Mouse (Mus musculus): ENCODE measurements around the gene OR5BS1P.
"Not testable (repeated sequence)": the region's sequence is repeated elsewhere in the genome, so short reads cannot be mapped to it uniquely, and the experiment has no call there.

Gene OR5BS1P

GRCm38 (mm10) chr15:98469596-98469995, at the start of gene OR5BS1P:
OR5BS1P (plus strand) TSS chr15:98469896.
- no peak for DNase-seq (ENCODE audit: low spot score)

- DNase-seq (ENCODE audit: low spot score): no peak
Observed at GRCm38 (mm10) chr15:98420897-98421296, 48.8 kb upstream of the OR5BS1P start.

- DNase-seq (ENCODE audit: low spot score): no peak
Observed at GRCm38 (mm10) chr15:98424326-98424725, 45.4 kb upstream of the OR5BS1P start.

DNA sequence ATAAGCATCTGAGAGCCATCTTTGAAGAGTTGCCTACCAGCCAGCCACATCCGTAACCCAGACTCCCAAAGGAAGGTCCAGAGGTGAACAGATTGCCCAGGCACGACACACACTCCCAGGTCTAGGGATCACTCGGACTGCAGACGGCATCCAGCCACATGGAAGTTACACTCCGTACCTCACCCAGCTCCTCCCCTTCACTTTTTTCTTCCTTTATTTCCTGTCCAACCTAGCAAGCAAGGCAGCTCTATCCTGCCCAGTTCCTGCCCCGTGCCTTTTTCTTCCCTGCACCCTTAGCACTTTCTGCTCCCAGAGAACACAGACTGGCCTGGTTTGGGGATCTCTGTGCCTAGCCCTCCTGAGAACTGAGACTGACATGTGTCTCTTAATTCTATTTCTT, 44.9 kb upstream of the OR5BS1P start:
- no peak for DNase-seq (ENCODE audit: low spot score)

- no peak for DNase-seq (ENCODE audit: low spot score)
Observed at GRCm38 (mm10) chr15:98425188-98425587, 44.5 kb upstream of the OR5BS1P start.

DNA sequence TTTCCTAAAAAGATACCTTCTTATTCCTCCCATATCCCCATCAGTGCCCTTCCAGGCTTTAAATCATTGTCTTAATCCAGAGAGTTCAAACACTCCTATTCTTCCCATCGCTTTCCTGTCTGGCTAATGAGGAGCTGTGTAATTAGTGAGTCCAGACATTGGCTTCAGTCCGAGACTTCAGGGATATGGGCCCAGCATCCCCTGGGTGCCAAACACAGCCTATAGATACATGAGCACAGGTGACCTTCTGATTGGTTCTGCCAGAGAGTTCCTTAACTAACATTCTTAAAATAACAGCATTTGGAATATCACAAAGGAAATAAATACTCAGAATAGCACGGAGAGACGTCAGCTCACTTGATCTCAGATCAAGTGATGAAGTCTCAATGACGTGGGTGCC, 38.8 kb upstream of the OR5BS1P start, which contains the start of gene Olfr282:
Olfr282 (plus strand) TSS at position 301 of the 400 bp plus-strand sequence.
- DNase-seq (ENCODE audit: low spot score): not testable (repeated sequence)

- DNase-seq (ENCODE audit: low spot score): no peak
Observed at GRCm38 (mm10) chr15:98444561-98444960, 25.1 kb upstream of the OR5BS1P start.

DNA sequence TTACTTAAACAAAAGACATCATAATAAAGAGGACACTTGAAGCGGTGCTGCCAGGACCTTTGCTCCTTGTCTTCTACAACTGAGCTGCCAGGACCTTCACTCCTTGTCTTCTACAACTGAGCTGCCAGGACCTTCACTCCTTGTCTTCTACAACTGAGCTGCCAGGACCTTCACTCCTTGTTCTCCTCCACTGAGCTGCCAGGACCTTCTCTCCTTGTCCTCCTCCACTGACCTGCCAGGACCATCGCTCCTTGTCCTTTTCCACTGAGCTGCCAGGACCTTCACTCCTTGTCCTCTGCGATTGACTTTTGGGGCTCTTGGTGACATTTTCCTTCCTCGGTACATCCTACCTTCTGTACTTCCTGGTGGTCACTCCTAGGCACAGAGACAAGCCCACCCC, 21.2 kb upstream of the OR5BS1P start:
- DNase-seq (ENCODE audit: low spot score): no peak

GRCm38 (mm10) chr15:98452288-98452687, 17.4 kb upstream of the OR5BS1P start, which contains the start of gene Olfr281:
Olfr281 (plus strand) TSS chr15:98452588.
- DNase-seq (ENCODE audit: low spot score): no peak

DNA sequence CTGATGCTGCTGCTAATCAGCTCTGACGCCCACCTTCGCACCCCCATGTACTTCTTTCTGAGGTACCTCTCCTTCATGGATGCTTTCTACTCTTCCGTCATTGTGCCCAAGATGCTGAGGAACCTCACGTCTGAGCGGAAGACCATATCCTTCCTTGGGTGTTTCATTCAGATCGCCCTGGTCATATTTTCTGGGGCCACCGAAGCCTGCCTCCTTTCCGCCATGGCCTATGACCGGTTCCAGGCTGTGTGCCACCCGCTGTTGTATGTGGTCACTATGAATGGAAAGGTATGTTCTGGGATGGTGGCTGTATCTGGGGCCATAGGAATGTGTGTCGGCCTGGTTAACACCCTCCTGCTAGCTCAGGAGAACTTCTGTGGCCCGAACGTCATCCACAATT, 1.8 kb downstream of the OR5BS1P start:
- no peak for DNase-seq (ENCODE audit: low spot score)

DNA sequence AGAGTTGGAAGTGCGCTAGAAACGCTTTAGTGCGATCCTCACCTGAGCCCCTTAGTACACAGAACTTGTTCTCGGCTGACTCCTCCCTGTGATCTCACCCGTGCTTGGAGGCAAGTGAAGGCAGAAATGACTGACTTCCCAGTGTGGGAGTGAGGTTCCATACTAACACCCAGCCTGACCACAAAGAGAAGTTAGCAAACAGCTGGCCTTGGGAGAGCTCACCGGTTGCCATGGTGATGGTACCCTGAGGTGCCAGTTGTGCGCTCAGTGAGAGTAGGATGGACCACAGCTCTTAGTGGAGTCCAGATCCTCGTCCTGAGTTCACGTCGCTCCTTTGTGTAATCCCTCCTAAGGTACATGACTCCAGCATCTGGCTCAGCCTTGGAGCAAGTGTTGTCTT, 5.3 kb downstream of the OR5BS1P start:
- no peak for DNase-seq (ENCODE audit: low spot score)

DNA sequence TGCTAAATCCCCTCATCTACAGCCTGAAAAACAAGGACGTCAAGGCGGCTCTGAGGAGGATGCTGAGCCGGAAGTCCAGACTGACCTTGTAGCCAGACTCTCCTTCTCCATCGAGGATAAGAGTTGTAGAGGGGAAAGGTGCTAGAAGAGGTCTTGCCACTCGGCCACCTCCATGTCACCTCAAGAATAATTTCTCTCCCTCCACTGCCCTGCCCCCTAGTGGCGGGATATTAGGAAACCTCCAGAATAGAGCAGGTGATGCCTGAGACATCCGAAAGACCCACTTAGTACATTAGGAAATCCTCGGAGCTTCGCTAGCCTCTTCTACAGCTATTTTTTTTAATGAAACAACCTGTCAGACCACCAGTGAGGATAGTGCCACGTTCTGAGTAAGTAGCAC, 5.7 kb downstream of the OR5BS1P start:
- peak; percentile 36 for DNase-seq (ENCODE audit: low spot score)

- DNase-seq (ENCODE audit: low spot score): no peak
Observed at GRCm38 (mm10) chr15:98476281-98476680, 6.6 kb downstream of the OR5BS1P start.

DNA sequence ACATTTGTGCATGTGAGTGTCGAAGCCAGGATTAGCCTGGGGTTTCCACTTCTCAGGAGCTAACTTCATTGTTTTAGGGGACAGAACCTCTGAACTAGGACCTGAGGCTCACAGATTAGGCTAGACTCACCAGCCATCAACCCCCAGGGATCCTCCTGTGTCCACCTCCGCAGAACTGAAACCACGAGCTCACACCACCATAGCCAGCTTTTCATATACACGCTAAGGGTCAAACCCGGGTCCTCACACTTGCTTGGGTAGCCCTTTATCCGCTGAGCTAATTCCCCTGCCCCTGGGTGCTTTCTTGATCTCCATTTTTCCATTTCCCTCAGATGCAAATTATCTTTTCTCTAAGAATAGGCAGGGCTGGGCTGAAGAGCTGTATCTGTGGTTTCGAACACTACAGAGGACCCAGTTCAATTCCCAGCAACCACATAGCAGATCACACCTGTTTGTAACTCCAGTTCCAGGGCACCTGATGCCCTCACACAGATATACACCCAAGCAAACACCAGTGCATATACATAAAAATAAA, 9.9 kb downstream of the OR5BS1P start:
- DNase-seq (ENCODE audit: low spot score): no peak

GRCm38 (mm10) chr15:98482701-98483100, 13.0 kb downstream of the OR5BS1P start, which contains the start of gene Lalba:
Lalba (minus strand) TSS chr15:98482721.
- no peak for DNase-seq (ENCODE audit: low spot score)

GRCm38 (mm10) chr15:98483907-98484886, 14.5 kb downstream of the OR5BS1P start:
- no peak for DNase-seq (ENCODE audit: low spot score)

DNA sequence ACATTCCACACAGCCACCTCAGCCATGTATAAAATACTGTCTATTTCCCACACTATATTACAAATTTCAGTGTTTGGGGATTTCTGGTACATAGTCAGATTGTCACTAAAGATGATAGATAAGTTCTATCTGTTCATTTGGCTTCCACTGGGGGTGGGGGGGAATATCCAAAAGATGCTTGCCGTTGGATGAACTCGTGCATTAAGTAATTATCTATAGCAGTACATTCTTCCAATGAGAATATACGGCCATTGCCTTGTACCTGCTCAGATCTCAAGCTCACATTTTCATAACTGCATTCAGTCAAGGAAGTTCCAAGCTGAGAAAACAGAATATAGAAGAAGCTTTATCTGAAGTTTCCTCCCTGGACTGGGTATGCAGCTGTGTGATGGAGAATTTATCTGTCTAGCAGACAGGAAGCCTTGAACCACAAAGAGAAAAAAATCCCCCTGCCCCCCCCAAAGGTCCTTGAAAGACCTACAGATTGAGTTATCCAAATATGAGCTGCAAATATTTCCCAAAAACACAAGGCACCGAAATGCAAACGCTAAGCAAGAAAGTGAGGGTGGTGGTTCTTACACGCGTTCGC, 16.8 kb downstream of the OR5BS1P start:
- no peak for DNase-seq (ENCODE audit: low spot score)

DNA sequence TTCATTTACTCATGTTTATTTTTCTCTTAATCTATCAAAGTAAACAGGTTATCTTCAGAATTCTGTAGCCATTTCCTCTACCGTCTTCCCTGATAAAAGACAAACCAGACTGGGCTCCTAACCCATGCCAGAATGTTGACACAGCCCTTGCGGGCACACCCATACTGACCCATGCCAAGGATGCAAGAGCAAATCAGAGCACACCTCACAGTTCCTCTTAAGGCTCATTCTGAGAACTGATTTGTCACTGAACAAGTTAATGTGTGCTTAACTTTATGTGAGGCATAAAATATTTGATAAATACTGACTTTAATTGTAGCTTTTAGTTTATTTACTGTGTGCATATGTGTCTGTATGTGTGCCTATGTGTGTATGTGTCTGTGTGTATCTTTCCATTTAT, 21.6 kb downstream of the OR5BS1P start:
- DNase-seq (ENCODE audit: low spot score): no peak

DNA sequence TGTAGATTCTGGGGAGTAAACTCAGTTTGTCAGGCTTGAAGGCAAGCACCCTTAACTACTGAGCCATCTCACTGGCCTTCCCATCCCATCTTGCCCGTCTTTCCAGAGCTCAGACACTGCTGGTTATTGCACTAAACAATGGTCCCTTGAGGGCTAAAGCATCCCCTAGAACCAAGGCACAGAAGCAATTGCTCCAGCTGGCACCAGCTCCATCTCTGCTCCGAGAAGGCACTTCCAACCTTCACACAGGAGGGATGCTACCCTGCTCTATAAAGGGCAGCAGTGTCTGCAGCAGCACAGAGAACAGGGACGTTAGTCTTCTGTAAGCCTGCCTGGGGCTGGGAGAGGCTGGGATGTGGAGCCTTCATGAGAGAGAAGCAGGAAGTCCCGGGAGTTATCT, 22.4 kb downstream of the OR5BS1P start, which contains the start of gene Olfr279:
Olfr279 (plus strand) TSS at position 301 of the 400 bp plus-strand sequence.
- DNase-seq (ENCODE audit: low spot score): no peak

DNA sequence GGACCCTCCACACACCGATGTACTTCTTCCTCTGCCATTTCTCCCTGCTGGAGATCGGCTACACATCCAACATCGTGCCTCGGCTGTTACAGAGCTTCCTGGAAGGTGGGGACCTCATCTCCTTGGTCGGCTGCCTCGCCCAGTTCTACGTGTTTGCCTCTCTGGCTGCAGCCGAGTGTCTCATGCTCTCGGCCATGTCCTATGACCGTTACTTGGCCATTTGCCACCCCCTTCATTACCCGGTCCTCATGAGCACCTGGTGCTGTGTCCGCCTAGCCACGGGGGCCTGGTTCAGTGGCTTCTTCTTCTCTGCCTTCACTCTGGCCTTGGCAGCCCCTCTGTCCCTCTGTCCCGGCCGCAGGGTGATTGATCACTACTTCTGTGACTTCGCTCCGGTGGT, 27.9 kb downstream of the OR5BS1P start:
- no peak for DNase-seq (ENCODE audit: low spot score)

DNA sequence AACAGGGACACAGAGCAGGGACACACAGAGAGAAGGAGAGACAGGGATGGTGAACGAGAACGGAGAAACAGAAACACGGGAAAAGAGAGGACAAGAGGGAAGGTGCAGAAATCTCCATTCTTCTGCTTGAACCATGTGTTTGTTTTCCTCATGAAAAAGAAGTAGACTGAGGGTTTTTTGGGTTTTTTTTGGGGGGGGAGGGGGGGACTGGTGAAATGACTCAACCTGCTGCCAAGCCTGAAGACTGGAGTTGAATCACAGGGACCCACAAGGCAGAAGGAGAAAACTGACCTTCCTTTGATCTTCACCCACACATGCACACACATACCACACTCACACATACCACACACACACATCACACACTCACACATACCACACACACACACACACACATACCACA, 33.6 kb downstream of the OR5BS1P start:
- no peak for DNase-seq (ENCODE audit: low spot score)

DNA sequence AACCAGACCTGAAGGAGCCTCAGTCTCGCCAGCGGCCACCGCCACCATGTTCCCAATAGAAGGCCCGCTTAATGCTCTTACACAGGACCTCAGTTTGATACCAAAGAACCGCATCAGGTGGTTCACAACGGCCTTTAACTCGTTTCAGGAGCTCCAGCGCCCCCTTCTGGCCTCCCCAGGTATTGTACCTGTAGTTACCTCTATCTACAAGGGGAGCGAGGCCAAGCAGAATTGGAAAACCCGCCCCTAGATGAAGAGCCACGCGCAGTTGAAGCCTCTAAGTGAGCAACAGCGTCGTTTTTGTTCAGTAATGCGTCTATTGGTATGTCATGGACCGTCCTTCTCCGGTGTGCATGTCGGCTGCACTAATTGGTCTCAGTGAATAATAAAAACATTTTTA, 34.8 kb downstream of the OR5BS1P start:
- DNase-seq (ENCODE audit: low spot score): peak; percentile 71

All from T-cell, adult 2 months (primary cell).